Mouse (Mus musculus): ENCODE results near the gene Cish. TPM values are rescaled to one million over a fixed set of nuclear protein-coding genes. Genes with fewer than 3 reads are reported as not detected.

Cish gene
- polyA plus RNA-seq, 1 experiment = not detected

DNA sequence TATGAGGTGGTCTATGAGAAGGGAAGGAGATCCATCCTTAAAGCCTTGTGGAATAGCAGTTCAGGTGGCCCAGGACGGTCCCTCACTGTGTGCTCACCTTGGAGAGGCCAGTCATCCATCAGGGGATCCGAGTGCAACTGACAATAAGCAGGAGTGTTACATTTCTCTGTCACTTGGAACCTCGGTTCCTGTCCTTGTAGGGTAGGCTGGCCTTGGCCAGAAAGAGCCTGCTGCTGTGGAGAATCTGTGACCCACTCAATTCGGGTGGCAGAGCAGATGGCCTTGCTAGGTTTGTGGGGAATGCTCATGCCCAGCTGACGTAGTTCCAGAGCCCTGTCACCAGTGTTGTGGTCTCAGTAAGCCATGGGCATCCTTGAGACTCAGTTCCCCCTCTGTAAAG lies 13.8 kb downstream of the Cish start:
- WGBS = 84% methylated on average over 5 of the region's 5 CpGs
- Histone ChIP-seq H3K4me1 (ENCODE audit: control insufficient read depth, insufficient read depth, low read length) (peaks cover 43% of the 10 kb centered on the region), H3K27ac (ENCODE audit: insufficient read depth, low read depth, low read length) (no peak overlapping the region), H3K4me3 (ENCODE audit: insufficient read depth, low read depth, low read length) (no peak overlapping the region)
- TF ChIP-seq POLR2A (IDR thresholded peaks at IDR 0.05; ENCODE audit: insufficient read depth, low read depth, low read length) (no peak), CTCF (IDR thresholded peaks at IDR 0.05; ENCODE audit: insufficient read depth, low read depth, low read length) (no peak)

DNA sequence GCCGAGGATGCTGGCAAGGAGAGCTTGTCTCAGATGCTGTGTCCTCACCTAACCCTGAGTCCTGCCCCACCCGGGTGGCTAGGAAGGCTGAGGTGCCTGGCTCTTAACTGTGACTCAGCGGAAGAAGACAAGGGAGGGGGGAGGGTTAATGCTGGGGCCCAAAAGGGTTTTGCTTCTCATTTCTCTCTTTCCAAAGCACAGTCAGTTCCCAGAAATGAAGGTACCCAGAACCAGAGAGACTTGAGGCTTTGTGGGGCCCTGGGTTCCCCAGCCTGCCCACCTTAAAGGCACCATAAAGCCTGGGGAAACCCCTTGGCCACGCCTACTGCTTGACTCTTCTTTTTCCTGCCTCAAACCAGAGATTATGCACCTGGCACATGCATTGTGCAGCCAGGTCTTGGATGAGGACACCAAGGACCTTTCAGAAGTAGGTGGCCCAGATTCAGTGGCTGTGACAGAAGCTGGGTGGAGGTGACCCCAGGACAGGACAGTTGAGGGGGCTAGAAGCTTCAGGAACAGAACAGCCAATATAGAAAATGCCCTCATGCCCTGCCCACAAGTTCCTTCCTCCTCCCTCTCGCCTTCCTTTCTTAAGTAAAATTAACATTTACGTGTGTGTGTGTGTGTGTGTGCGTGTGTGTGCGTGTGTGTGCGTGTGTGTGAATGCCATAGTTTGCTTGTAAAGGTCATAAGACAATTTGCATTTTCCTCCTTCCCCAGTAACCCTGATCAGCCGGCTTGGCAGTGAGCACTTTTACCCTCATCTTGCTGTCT lies 17.2 kb downstream of the Cish start:
- Histone ChIP-seq H3K4me1 (ENCODE audit: control insufficient read depth, insufficient read depth, low read length) (peaks cover 28% of the 10 kb centered on the region), H3K27ac (ENCODE audit: insufficient read depth, low read depth, low read length) (peak overlapping the region; percentile 74), H3K4me3 (ENCODE audit: insufficient read depth, low read depth, low read length) (no peak overlapping the region)
- 38% methylated on average over 10 of the region's 10 CpGs for WGBS
- TF ChIP-seq CTCF (IDR thresholded peaks at IDR 0.05; ENCODE audit: insufficient read depth, low read depth, low read length) = no peak
- no peak for TF ChIP-seq POLR2A (IDR thresholded peaks at IDR 0.05; ENCODE audit: insufficient read depth, low read depth, low read length)

DNA sequence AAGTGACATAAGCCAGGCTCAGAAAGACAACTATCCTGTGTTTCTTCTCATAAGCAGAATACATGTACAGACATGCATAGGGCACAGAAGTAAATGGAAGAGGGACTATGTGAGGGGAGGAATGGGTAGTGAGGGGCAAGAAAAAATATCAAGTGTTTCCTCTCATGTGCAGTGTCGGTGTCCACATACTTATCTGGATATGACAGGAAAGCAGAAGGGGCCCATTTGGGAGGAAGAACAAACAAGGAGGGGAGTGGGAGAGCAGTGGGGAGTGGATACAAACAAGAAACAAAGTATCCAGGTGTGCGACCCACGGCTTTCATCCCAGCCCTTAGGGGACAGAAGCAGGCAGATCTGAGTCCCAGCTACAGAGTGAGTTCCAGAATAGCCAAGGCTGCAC lies 18.1 kb downstream of the Cish start:
- no peak overlapping the region for H3K27ac ChIP-seq (ENCODE audit: insufficient read depth, low read depth, low read length)
- H3K4me1 ChIP-seq (ENCODE audit: control insufficient read depth, insufficient read depth, low read length) = peaks cover 19% of the 10 kb centered on the region
- TF ChIP-seq POLR2A (IDR thresholded peaks at IDR 0.05; ENCODE audit: insufficient read depth, low read depth, low read length) (no peak), CTCF (IDR thresholded peaks at IDR 0.05; ENCODE audit: insufficient read depth, low read depth, low read length) (no peak)
- H3K4me3 ChIP-seq (ENCODE audit: insufficient read depth, low read depth, low read length) = no peak overlapping the region
- 80% methylated on average over 3 of the region's 3 CpGs for WGBS

DNA sequence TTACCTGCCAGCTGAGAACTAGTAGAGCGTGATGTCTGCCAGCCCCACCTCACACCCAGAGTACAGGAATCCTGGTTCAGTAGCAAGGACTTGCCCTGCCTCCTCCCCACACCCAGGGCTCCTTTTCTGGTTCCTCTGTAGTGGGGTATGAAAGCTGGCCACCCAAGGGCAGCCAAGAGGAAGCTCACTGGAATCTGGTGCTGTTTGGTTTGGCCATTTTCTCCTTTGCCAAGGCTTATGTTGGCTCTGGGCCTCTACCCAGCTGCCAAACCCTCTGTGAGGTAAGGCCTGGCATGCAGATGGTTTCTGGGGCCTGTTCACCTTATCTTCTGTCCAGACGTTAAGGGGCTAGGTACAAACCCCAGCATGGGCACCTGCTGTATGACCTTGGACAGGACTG lies 20.0 kb downstream of the Cish start:
- Histone ChIP-seq H3K27ac (ENCODE audit: insufficient read depth, low read depth, low read length) (no peak overlapping the region), H3K4me1 (ENCODE audit: control insufficient read depth, insufficient read depth, low read length) (peaks cover 8% of the 10 kb centered on the region), H3K4me3 (ENCODE audit: insufficient read depth, low read depth, low read length) (no peak overlapping the region)
- 84% methylated on average over 2 of the region's 2 CpGs for WGBS
- TF ChIP-seq POLR2A (IDR thresholded peaks at IDR 0.05; ENCODE audit: insufficient read depth, low read depth, low read length) (no peak), CTCF (IDR thresholded peaks at IDR 0.05; ENCODE audit: insufficient read depth, low read depth, low read length) (no peak)

DNA sequence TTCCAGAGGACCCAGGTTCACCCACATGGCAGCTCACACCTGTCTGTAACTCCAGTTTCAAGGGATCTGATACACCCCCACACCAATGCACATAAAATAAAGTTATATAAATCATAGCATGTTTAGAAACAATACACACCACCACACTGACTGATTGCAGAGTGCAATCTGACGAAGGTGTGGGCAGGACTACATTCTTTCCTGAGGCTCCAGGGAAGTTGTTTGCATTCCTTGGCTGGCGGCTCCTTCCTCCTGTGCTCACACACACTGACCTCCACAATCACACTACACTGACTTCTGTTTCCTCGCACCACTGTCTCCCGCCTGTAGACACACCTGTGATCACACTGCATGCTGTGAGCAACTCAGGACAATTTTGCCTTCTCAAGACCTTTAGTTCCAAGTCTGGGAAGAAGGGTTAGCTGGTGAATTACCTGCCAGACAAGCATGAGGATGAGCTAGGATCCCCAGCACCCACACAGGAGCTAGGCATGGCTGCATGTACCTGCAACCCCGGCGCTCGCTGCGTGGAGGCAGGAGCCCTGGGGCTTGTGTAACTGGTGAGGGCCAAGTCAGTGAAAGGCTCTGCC lies 26.7 kb downstream of the Cish start:
- Histone ChIP-seq H3K27ac (ENCODE audit: insufficient read depth, low read depth, low read length) (no peak overlapping the region), H3K4me3 (ENCODE audit: insufficient read depth, low read depth, low read length) (no peak overlapping the region), H3K4me1 (ENCODE audit: control insufficient read depth, insufficient read depth, low read length) (no peaks in the 10 kb centered on the region)
- TF ChIP-seq CTCF (IDR thresholded peaks at IDR 0.05; ENCODE audit: insufficient read depth, low read depth, low read length) (no peak), POLR2A (IDR thresholded peaks at IDR 0.05; ENCODE audit: insufficient read depth, low read depth, low read length) (no peak)
- WGBS = 85% methylated on average over 8 of the region's 8 CpGs

DNA sequence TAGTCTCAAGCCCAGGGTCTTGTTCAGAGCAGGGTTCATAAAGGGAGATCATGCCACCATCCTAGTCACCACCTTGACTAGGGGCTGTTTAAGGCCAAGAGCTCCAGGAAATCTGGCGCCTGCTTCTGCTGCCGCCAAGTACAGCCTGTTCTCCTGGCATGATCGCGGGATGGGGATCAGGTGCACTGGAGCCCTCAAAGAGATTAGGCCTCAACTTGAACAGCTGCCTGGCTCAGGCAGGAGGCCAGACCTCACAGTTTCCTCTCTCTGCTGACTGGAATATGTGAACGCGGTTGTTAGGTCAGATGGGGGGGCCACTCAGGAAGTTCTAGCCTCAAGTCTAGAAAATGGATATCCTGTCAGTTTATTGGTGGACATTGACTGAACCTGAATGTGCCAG lies 27.7 kb downstream of the Cish start:
- Histone ChIP-seq H3K27ac (ENCODE audit: insufficient read depth, low read depth, low read length) (no peak overlapping the region), H3K4me1 (ENCODE audit: control insufficient read depth, insufficient read depth, low read length) (no peaks in the 10 kb centered on the region), H3K4me3 (ENCODE audit: insufficient read depth, low read depth, low read length) (no peak overlapping the region)
- TF ChIP-seq POLR2A (IDR thresholded peaks at IDR 0.05; ENCODE audit: insufficient read depth, low read depth, low read length) (no peak), CTCF (IDR thresholded peaks at IDR 0.05; ENCODE audit: insufficient read depth, low read depth, low read length) (no peak)
- WGBS = 77% methylated on average over 6 of the region's 6 CpGs

DNA sequence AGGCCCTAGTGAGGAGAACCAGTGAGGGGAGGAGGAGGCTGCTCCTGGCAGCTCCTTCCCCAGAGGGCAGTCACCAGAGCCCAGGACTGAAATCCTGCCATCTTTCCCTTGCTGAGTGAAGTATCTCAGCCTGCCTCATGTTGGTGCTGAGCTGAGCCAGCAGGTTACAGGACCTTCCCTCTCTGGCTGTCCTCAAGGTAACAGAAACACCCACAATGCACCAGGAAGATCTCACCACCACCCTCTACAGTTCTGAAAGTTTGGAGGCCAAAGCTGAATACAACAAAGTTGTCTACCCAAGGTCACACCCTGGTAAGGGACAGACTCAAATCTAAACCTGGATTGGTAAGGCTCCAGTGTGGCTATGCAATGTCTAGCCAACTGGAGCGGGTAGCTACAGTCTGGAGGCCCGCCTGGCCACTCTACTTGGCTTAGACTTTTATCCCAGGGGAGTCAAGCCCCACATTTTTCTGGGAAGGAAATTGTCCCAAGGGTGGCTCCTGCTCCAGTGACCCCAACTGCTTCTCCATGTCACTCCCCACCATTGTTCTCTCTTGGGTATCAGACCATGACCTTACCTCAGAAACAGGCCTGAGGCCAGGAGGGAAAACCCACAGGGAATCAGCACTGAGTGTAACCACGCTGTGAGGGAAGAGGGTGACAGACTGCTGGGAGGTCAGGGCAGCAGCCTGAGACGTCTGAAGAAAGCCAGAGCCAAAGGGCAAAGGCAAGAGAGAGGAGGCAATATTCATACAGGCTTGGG lies 29.2 kb downstream of the Cish start:
- no peak overlapping the region for H3K27ac ChIP-seq (ENCODE audit: insufficient read depth, low read depth, low read length)
- no peaks in the 10 kb centered on the region for H3K4me1 ChIP-seq (ENCODE audit: control insufficient read depth, insufficient read depth, low read length)
- WGBS = 80% methylated on average over 4 of the region's 4 CpGs
- no peak overlapping the region for H3K4me3 ChIP-seq (ENCODE audit: insufficient read depth, low read depth, low read length)
- TF ChIP-seq POLR2A (IDR thresholded peaks at IDR 0.05; ENCODE audit: insufficient read depth, low read depth, low read length) = no peak
- TF ChIP-seq CTCF (IDR thresholded peaks at IDR 0.05; ENCODE audit: insufficient read depth, low read depth, low read length) = no peak

DNA sequence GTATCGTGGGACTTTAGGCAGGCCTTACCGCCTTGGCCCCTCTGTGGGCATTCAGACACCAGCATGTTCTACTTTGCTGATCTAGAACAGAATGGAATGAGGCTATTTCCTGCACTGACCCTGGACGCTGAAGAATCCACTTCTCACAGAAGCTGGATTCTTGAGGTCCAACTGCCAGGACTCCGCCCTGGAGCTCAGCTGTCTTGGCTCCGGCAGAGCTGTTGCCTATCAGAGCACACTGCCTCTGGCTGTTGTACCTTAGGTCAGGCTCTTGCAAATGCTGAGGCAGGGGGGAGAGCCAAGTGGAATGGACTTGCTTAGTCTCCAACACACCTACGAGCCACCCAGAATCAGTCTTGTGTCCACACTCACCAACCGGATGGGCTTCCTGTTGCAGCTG lies 30.1 kb downstream of the Cish start:
- no peak for TF ChIP-seq POLR2A (IDR thresholded peaks at IDR 0.05; ENCODE audit: insufficient read depth, low read depth, low read length)
- TF ChIP-seq CTCF (IDR thresholded peaks at IDR 0.05; ENCODE audit: insufficient read depth, low read depth, low read length) = no peak
- Histone ChIP-seq H3K27ac (ENCODE audit: insufficient read depth, low read depth, low read length) (no peak overlapping the region), H3K4me1 (ENCODE audit: control insufficient read depth, insufficient read depth, low read length) (no peaks in the 10 kb centered on the region), H3K4me3 (ENCODE audit: insufficient read depth, low read depth, low read length) (no peak overlapping the region)
- 90% methylated on average over 7 of the region's 7 CpGs for WGBS
